Mouse (Mus musculus) myocyte (in vitro differentiated cells): ENCODE measurements around the gene Smo.

Experiments
- MAX ChIP-seq: IDR thresholded peaks from one replicate; pipeline ENCODE4 v1.6.1; 2011; ENCODE audit warnings: low read depth, mild to moderate bottlenecking, control low read depth
- MYOD1 ChIP-seq, 3 experiments: IDR thresholded peaks; one replicate each; pipeline ENCODE4 v1.6.1; 2011; ENCODE audit warnings: control low read depth in 2 of 3, low read depth in 2 of 3, mild to moderate bottlenecking in 2 of 3, moderate library complexity in 1 of 3; ENCODE audit not compliant: insufficient read length in 2 of 3, control insufficient read depth in 1 of 3
- MYOG ChIP-seq, 3 experiments: IDR thresholded peaks; one replicate each; pipeline ENCODE4 v1.6.1; 2011; ENCODE audit warnings: control low read depth in 2 of 3, low read depth in 2 of 3, mild to moderate bottlenecking in 2 of 3; ENCODE audit not compliant: insufficient read length in 2 of 3, control insufficient read depth in 1 of 3, insufficient read depth in 1 of 3
- POLR2A ChIP-seq: IDR thresholded peaks from one replicate; pipeline ENCODE4 v1.6.1; 2011; ENCODE audit warnings: low read depth, mild to moderate bottlenecking, control low read depth, moderate library complexity; ENCODE audit not compliant: insufficient read length
- REST ChIP-seq: IDR thresholded peaks from one replicate; pipeline ENCODE4 v1.6.1; 2011; ENCODE audit warnings: mild to moderate bottlenecking, control low read depth, moderate library complexity; ENCODE audit not compliant: insufficient read depth, insufficient read length
- USF1 ChIP-seq: IDR thresholded peaks from one replicate; pipeline ENCODE4 v1.6.1; 2011; ENCODE audit warnings: low read depth, mild to moderate bottlenecking, control low read depth, moderate library complexity

- TF ChIP-seq USF1 (no peak), POLR2A (no peak), MYOG (IDR thresholded peaks at IDR 0.05; ENCODE audit: control insufficient read depth in 1 of 3, insufficient read depth in 1 of 3, insufficient read length in 2 of 3, low read depth in 2 of 3) (no peak), MYOD1 (IDR thresholded peaks at IDR 0.05; ENCODE audit: control insufficient read depth in 1 of 3, insufficient read length in 2 of 3, low read depth in 2 of 3) (no peak), REST (no peak), MAX (no peak)
Measured at GRCm38 (mm10) chr6:29775609-29776008, 40.3 kb downstream of the Smo start.
